15 mouse cellular contexts compared by ENCODE assay signal in genomic region chr17:86273566-86274349, GRCm38 (mm10).
"Had no signal": no experiment of that assay in that cellular context is flagged by ENCODE, and none has a peak within 500 bp of the region (broad histone marks: within the 10 kb centered on the region; RNA-seq: fewer than 3 reads in every experiment).

No protein-coding gene starts in this region.

- H3K36me3 ChIP-seq: limb, embryonic 15.5 days; liver, embryonic 12.5 days; neural tube, embryonic 13.5 days had no signal

- H3K27ac ChIP-seq: kidney, postnatal 0 days; limb, embryonic 15.5 days; liver, embryonic 12.5 days; neural tube, embryonic 13.5 days had no signal

- H3K9me3 ChIP-seq: limb, embryonic 15.5 days; liver, embryonic 12.5 days; neural tube, embryonic 13.5 days had no signal

- DNase-seq: kidney, postnatal 36 days; lung, embryonic 14.5 days; lung, postnatal 10 days; lung, postnatal 4 days; retina, postnatal 1 day; right cerebral cortex, postnatal 4 days; spleen, adult 18-20 months; thymus, adult 18-20 months; thymus, postnatal 14 days had no signal

- H3K4me2 ChIP-seq: limb, embryonic 15.5 days; liver, embryonic 12.5 days; lung, embryonic 14.5 days; midbrain, embryonic 11.5 days; neural tube, embryonic 13.5 days had no signal

- ATAC-seq: liver, embryonic 12.5 days; midbrain, embryonic 16.5 days had no signal

- H3K4me1 ChIP-seq: liver, embryonic 12.5 days had no signal

- H3K9ac ChIP-seq: limb, embryonic 15.5 days; liver, embryonic 12.5 days; lung, embryonic 14.5 days; neural tube, embryonic 13.5 days had no signal

- H3K27me3 ChIP-seq: limb, embryonic 15.5 days; liver, embryonic 12.5 days; neural tube, embryonic 13.5 days had no signal

- H3K4me3 ChIP-seq: limb, embryonic 15.5 days; liver, embryonic 12.5 days; neural tube, embryonic 13.5 days had no signal
